Mouse (Mus musculus): ENCODE data around the gene D17H6S53E.

GRCm38 (mm10) chr17:35159638-35160037, 33.5 kb downstream of the D17H6S53E start:
- no peak for TF ChIP-seq CTCF (IDR thresholded peaks at IDR 0.05; ENCODE audit: control insufficient read depth, insufficient read depth, low read length)
- TF ChIP-seq POLR2A (IDR thresholded peaks at IDR 0.05; ENCODE audit: borderline replicate concordance, control insufficient read depth, low read depth, low read length) = no peak

Data from bone marrow, adult 2 months (tissue).